Mouse (Mus musculus) intestine, embryonic 14.5 days (tissue): ENCODE data around the gene Vash2. TPM values are rescaled to one million over a fixed set of nuclear protein-coding genes. Genes with fewer than 3 reads are reported as not detected.
A peak's percentile ranks its signal among the peaks of the same experiment; 100 is the strongest.
"Not testable (repeated sequence)": the region's sequence is repeated elsewhere in the genome, so short reads cannot be mapped to it uniquely, and the experiment has no call there.

Experiments used
- ATAC-seq: fragments of 200-750 bp; cut with Nextera tagmentation; replicated peaks from 2 replicates; pipeline ENCODE4 v1.8.0; 2017; ENCODE audit warnings: low read depth, moderate number of reproducible peaks, moderate TSS enrichment, moderate library complexity; ENCODE audit not compliant: low FRiP score, low TSS enrichment
- DNase-seq: peaks from one replicate; pipeline ENCODE4 v3.0.0-alpha.2; 2018; ENCODE audit warnings: low spot score
- H3K27ac ChIP-seq: fragments of 300-500 bp; sonication (generic); 2 replicates; pipeline ENCODE4 v1.5.1; 2014; ENCODE audit warnings: low read depth, mild to moderate bottlenecking, control low read depth
- H3K27me3 ChIP-seq: fragments of 300-500 bp; sonication (generic); replicated peaks from 2 replicates; pipeline ENCODE4 v1.6.1; 2014; ENCODE audit warnings: low read length, control low read depth; ENCODE audit not compliant: control insufficient read depth, insufficient read depth
- H3K36me3 ChIP-seq: fragments of 300-500 bp; sonication (generic); 2 replicates; pipeline ENCODE4 v1.6.1; 2014; ENCODE audit warnings: low read length, control low read depth; ENCODE audit not compliant: control insufficient read depth, insufficient read depth
- H3K4me1 ChIP-seq: fragments of 300-500 bp; sonication (generic); replicated peaks from 2 replicates; pipeline ENCODE4 v1.6.1; 2014; ENCODE audit warnings: low read length, control low read depth, mixed read lengths; ENCODE audit not compliant: control insufficient read depth, insufficient read depth
- H3K4me2 ChIP-seq: fragments of 300-500 bp; sonication (generic); 2 replicates; pipeline ENCODE4 v1.6.1; 2014; ENCODE audit warnings: low read length
- H3K4me3 ChIP-seq: fragments of 300-500 bp; sonication (generic); 2 replicates; pipeline ENCODE4 v1.5.1; 2014; ENCODE audit warnings: low read depth, low read length, control low read depth, mixed read lengths
- H3K9ac ChIP-seq: fragments of 300-500 bp; sonication (generic); 2 replicates; pipeline ENCODE4 v1.6.1; 2014; ENCODE audit warnings: mild to moderate bottlenecking, low read length
- H3K9me3 ChIP-seq: fragments of 300-500 bp; sonication (generic); 2 replicates; pipeline ENCODE4 v1.6.1; 2016; ENCODE audit warnings: low read length, control low read depth; ENCODE audit not compliant: control insufficient read depth
- WGBS: fragments of 180-500 bp; shearing (Covaris S2); extraction: QIAGEN DNeasy Blood & Tissue Kit; methylation state at CpG from one replicate; pipeline ENCODE4 v1.1.7; 2014; 5-methylcytosine and 5-hydroxymethylcytosine counted together
- polyA plus RNA-seq: library from polyadenylated mRNA; unstranded; fragments of >200 nt; fragmentation: Nextera tagmentation; extraction: Ambion mirVana; gene quantifications from 2 replicates; pipeline ENCODE4 v1.2.1, GENCODE M21; 2014

Gene Vash2
- polyA plus RNA-seq, result 32.7 and 38.9 TPM in 2 replicates

DNA sequence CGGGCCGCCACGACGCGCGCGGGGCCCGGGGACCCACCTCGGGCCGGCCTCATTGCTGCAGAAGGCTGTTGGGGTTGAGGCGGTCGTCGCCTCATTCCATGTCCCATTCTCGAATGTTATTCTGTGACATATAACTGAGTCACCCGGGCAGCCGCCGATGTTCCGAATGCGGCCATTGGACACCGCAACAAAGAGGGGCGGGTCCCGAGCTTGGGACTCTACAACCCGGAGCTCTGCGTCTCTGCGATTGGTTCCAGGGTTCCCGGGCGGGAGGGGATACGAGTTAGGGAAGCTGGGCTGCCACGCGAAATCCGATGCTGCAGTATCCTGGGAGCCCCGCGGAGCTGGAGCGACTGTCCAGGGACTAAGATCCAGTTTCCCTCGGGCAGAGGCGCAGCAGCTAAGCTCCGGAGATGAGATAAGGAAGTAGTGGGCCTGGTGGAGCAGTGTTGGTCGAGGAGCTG is at the start of gene Vash2:
Gene Vash2 (minus strand): TSS at position 197 of the 464 bp plus-strand sequence.
- H3K4me3 ChIP-seq, result peak within 1 kb of the TSS; percentile 72
- peak within 1 kb of the TSS; percentile 93 for H3K27ac ChIP-seq
- DNase-seq (peak; percentile 91), ATAC-seq (peak; percentile 98)
- under 1% methylated on average over 38 of the region's 38 CpGs for WGBS
- H3K4me1 ChIP-seq, result peaks cover 21% of the 10 kb centered on the region
- H3K9ac ChIP-seq, result peak within 1 kb of the TSS; percentile 54
- H3K36me3 ChIP-seq, result peaks cover 21% of the 10 kb centered on the region
- H3K27me3 ChIP-seq, result no peaks in the 10 kb centered on the region
- no peaks in the 10 kb centered on the region for H3K9me3 ChIP-seq
- peak within 1 kb of the TSS; percentile 97 for H3K4me2 ChIP-seq

DNA sequence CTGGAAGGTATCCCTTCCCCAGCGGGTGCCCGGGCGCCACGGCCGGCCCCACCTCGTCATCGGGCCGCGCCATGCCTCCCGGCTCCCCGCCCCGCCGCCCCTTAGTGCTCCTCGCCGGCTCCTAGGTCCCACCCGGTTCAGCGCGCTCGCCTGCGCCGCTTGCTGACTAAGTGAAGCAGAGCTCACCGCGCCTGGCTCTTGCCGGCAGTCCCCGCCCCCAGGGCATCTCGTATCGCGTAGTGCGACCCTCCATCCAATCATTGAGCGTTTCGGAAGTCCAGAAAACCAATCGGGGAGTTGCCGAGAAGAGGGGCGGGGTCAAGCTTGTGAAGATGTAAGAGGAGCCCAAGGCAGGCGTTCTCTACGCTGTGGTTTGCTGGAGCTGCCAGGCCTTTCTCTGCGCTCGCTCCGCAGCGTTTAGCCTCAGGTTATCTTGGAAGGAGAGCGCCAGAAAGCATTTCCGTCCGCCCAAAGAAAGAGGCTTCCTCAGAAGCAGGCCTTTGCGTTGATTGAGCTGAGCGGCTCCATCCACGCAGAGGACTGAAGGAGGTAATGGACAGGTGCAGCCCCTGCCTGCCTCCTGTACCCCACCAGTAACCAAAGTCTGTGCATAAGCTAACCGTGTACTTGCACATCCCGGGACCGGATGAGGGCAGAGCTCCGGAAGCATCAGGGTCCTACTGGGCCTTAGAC is 47.1 kb upstream of the Vash2 start, which contains the start of gene Flvcr1:
Gene Flvcr1 (minus strand): TSS at position 138 of the 693 bp plus-strand sequence.
- under 1% methylated on average over 37 of the region's 50 CpGs for WGBS
- peak; percentile 100 for ATAC-seq
- peaks cover 7% of the 10 kb centered on the region; the same call in 1 of the 2 replicates for H3K36me3 ChIP-seq
- peak within 1 kb of the TSS; percentile 79 for H3K9ac ChIP-seq
- no peaks in the 10 kb centered on the region for H3K27me3 ChIP-seq
- peak within 1 kb of the TSS; percentile 72 for H3K4me2 ChIP-seq
- peak; percentile 94 for DNase-seq
- no peaks in the 10 kb centered on the region for H3K9me3 ChIP-seq
- peak within 1 kb of the TSS; percentile 80 for H3K27ac ChIP-seq
- peak within 1 kb of the TSS; percentile 71 for H3K4me3 ChIP-seq
- peaks cover 15% of the 10 kb centered on the region for H3K4me1 ChIP-seq

DNA sequence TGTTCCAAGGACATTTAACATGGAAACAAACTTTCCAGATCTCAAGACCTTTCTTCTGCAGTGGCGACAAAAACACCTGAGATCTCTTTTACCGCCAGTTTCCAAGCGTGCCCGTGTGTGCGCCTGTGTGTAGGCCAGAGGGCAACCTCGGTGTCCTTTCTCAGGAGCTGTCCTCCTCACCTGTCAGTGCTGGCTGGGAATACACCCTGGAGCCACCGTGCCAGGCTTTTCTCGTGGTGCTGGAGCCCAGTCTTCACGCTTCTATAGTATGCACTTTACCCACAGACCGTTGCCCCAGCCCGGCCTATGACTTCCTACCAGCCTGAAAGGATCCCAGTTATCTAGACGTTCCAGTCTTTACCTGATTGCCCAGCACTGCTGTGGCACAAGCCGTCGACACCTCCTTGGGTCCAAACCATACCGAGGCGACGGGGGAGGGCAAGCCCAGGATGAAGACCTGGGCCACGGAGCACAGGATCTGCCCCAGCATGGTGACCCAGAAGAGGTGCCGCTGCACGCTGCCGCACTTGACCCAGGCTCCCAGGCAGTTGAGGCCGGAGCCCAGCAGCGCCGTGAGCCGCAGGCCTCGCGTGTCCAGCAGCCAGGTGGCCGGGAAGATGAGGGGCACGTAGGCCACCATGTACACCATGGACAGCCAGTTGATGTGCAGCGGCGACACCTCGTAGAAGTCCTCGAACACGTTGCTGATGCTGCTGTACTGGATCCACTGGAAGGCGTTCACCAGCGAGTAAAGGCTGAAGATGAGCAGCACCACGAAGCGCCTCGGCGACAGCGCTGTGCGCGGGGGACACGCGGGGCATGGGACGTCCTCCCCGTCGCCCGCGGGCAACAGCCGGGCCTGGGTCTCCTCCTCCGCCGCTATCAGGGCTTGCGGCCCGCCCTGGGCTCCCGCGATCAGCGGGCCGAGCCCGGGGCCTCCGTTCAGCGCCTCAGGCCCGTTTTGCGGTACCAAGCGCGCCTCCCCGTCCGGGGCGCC is 46.2 kb upstream of the Vash2 start:
- Histone ChIP-seq H3K9me3 (no peaks in the 10 kb centered on the region), H3K9ac (peak overlapping the region; percentile 79), H3K27ac (peak overlapping the region; percentile 74; the same call in 1 of the 2 replicates), H3K4me1 (peaks cover 15% of the 10 kb centered on the region), H3K4me3 (peak overlapping the region; percentile 71), H3K27me3 (no peaks in the 10 kb centered on the region), H3K4me2 (peak overlapping the region; percentile 72), H3K36me3 (peaks cover 10% of the 10 kb centered on the region; the same call in 1 of the 2 replicates)
- 3% methylated on average over 68 of the region's 69 CpGs for WGBS
- ATAC-seq, result peak; percentile 15
- peak; percentile 82 for DNase-seq

DNA sequence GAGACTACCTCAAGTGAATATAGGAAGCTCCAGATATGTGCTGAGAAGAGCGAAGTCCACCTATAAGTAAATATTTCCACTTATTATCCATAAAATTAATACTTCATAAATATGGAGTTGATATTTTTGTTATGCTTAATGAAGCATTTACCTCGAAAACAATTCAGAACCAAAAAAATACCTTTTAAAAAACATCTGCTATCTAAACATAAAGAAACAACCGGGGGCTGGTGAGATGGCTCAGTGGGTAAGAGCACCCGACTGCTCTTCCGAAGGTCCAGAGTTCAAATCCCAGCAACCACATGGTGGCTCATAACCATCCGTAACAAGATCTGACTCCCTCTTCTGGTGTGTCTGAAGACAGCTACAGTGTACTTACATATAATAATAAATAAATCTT is 44.7 kb upstream of the Vash2 start:
- H3K36me3 ChIP-seq, result peaks cover 15% of the 10 kb centered on the region; the same call in 1 of the 2 replicates
- H3K4me1 ChIP-seq, result peaks cover 15% of the 10 kb centered on the region
- DNase-seq, ATAC-seq, H3K4me3 ChIP-seq, H3K27ac ChIP-seq, H3K9me3 ChIP-seq, H3K9ac ChIP-seq, H3K27me3 ChIP-seq, H3K4me2 ChIP-seq: not testable (repeated sequence)
- WGBS, result 91% methylated on average over 5 of the region's 6 CpGs

DNA sequence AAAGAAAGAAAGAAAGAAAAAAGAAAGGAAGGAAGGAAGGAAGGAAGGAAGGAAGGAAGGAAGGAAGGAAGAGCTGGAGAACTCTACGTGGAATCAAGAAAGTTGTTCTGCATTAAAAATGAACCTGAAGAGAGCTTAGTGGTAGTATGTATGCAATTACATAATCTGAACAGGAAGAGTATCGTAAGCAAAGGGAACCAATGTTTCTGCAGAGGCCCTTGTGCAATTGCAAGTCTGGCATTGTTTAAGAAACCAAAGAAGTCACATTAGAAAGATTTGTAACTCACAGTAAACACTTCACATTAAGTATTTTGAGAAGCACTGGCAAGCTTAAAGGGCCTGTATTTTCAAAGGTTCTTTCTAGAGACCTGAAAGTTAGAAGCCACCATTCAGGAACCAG is 44.0 kb upstream of the Vash2 start:
- Histone ChIP-seq H3K36me3 (peaks cover 15% of the 10 kb centered on the region; the same call in 1 of the 2 replicates), H3K27ac (no peak overlapping the region), H3K4me1 (peaks cover 15% of the 10 kb centered on the region), H3K9ac (no peak overlapping the region), H3K4me3 (no peak overlapping the region), H3K9me3 (no peaks in the 10 kb centered on the region), H3K27me3 (no peaks in the 10 kb centered on the region), H3K4me2 (no peak overlapping the region)
- no peak for DNase-seq
- 75% methylated on average over 2 of the region's 2 CpGs for WGBS
- no peak for ATAC-seq

DNA sequence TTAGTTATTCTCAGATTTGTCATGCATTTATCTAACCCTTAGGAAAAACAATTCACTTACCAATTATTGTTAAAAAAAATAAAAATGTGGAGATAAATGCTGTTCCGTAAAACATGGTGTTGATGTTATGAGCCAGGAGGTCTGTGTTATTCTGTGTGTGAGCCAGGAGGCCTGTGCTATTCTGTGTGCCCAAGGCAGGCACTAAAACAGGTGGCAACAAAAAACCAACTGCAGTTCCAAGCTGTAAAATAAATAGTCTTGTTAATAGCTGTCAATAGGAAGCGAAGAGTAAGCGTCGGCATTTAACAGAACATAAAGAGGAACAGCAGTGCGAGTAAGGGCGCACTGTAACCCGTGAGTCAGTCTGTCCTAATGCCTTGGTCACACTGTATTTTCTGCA is 41.9 kb upstream of the Vash2 start:
- 89% methylated on average over 7 of the region's 7 CpGs for WGBS
- Histone ChIP-seq H3K27me3 (no peaks in the 10 kb centered on the region), H3K9me3 (no peaks in the 10 kb centered on the region), H3K36me3 (peaks cover 15% of the 10 kb centered on the region; the same call in 1 of the 2 replicates), H3K4me2 (no peak overlapping the region), H3K4me1 (peaks cover 8% of the 10 kb centered on the region), H3K9ac (no peak overlapping the region), H3K27ac (no peak overlapping the region), H3K4me3 (no peak overlapping the region)
- DNase-seq, result no peak
- no peak for ATAC-seq

DNA sequence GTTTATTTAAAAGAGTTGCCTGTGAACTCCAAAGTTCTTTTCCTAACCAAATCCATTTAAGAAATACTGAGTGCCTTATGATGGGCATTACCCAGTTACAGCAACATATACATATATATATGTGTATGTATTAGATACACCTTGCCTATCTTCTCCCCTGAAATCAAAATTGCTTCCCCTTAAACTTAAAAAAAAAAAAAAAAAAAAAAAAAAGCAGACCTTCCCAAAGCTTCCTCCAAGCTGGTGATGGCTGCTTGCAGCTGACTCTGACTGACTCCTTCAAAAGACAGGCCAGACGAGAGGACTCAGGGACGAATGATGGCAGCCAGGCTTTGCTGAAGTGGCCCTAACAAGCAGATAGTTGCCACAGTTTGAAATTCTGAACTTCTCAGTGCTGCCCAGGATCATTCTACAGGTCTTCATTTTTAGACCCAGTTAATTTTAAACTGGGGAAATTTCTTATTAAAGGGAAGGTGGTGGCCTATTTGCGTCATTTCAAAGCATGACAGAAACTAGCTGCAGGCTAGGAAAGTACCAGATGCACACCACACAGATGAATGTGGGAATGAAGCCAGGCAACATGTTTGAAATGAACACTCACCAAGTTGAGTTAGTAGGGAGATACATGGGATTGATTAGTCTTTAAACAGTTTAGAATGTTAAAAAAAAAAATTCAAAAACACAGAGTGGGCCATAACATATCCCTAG is 41.3 kb upstream of the Vash2 start:
- Histone ChIP-seq H3K4me1 (peaks cover 8% of the 10 kb centered on the region), H3K4me2 (no peak overlapping the region), H3K27me3 (no peaks in the 10 kb centered on the region), H3K9ac (no peak overlapping the region), H3K36me3 (peaks cover 15% of the 10 kb centered on the region; the same call in 1 of the 2 replicates), H3K27ac (no peak overlapping the region), H3K4me3 (no peak overlapping the region), H3K9me3 (no peaks in the 10 kb centered on the region)
- DNase-seq, result no peak
- 88% methylated on average over 3 of the region's 3 CpGs for WGBS
- no peak for ATAC-seq

DNA sequence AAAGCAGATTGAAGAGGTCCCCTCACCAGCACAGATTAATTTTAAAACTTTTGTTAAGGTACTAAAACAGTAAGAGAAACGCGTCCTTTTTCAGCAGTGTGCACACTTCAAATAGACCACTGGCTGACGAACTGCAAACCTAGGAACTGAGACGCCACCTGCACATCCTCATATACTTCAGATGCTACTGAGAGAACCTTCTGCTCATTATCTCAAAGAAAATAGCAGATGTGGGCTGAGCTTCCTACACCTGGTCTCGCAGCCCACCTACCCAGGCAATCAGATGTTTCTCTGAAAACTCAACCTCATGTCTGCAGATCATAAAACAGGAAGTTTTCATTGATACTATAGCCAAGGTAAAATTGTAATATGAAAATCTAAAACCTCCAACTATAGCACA is 40.7 kb upstream of the Vash2 start:
- H3K27ac ChIP-seq, result no peak overlapping the region
- 86% methylated on average over 5 of the region's 5 CpGs for WGBS
- ATAC-seq (no peak), DNase-seq (no peak)
- H3K4me3 ChIP-seq, result no peak overlapping the region
- no peak overlapping the region for H3K9ac ChIP-seq
- no peaks in the 10 kb centered on the region for H3K9me3 ChIP-seq
- H3K4me1 ChIP-seq, result peaks cover 2% of the 10 kb centered on the region
- no peak overlapping the region for H3K4me2 ChIP-seq
- peaks cover 20% of the 10 kb centered on the region for H3K36me3 ChIP-seq
- H3K27me3 ChIP-seq, result no peaks in the 10 kb centered on the region
